Mouse (Mus musculus): Measurements from ENCODE around the gene Nrtn. TPM values are rescaled to one million over a fixed set of nuclear protein-coding genes. Genes with fewer than 3 reads are reported as not detected.

Nrtn gene
- polyA plus RNA-seq, 2 experiments, result 24.1 to 31.9 TPM

- Histone ChIP-seq H3K4me3 (replicated peaks; ENCODE audit: low read length) (no peak overlapping the region), H3K4me2 (replicated peaks; ENCODE audit: low read depth, low read length, severe bottlenecking) (no peak overlapping the region), H3K4me1 (ENCODE audit: control insufficient read depth, insufficient read depth, low read length) (no peaks in the 10 kb centered on the region), H3K9ac (ENCODE audit: low read depth, low read length, severe bottlenecking) (no peak overlapping the region), H3K27ac (replicated peaks; ENCODE audit: low read depth, low read length) (no peak overlapping the region), H3K27me3 (ENCODE audit: control insufficient read depth, insufficient read depth, low read length) (no peaks in the 10 kb centered on the region), H3K36me3 (ENCODE audit: control insufficient read depth, insufficient read depth, low read length) (no peaks in the 10 kb centered on the region), H3K9me3 (ENCODE audit: control insufficient read depth, low read length) (no peaks in the 10 kb centered on the region)
- WGBS, result 71% methylated on average over 6 of the region's 6 CpGs
- ATAC-seq (ENCODE audit: low FRiP score, low read depth), result no peak
- no peak for DNase-seq (ENCODE audit: low spot score)
- TF ChIP-seq POLR2A (IDR thresholded peaks at IDR 0.05; ENCODE audit: borderline replicate concordance, extremely low read depth, insufficient read depth, insufficient read length), result no peak
Measured at GRCm38 (mm10) chr17:56793614-56794319, 36.4 kb upstream of the Nrtn start.

- TF ChIP-seq POLR2A (IDR thresholded peaks at IDR 0.05; ENCODE audit: borderline replicate concordance, extremely low read depth, insufficient read depth, insufficient read length), result no peak
- no peak for DNase-seq (ENCODE audit: low spot score)
- 71% methylated on average over 3 of the region's 3 CpGs for WGBS
- no peak overlapping the region for H3K4me3 ChIP-seq (replicated peaks; ENCODE audit: low read length)
- no peak overlapping the region for H3K4me2 ChIP-seq (replicated peaks; ENCODE audit: low read depth, low read length, severe bottlenecking)
- no peak overlapping the region for H3K9ac ChIP-seq (ENCODE audit: low read depth, low read length, severe bottlenecking)
- no peaks in the 10 kb centered on the region for H3K4me1 ChIP-seq (ENCODE audit: control insufficient read depth, insufficient read depth, low read length)
- ATAC-seq (ENCODE audit: low FRiP score, low read depth), result no peak
- no peaks in the 10 kb centered on the region for H3K9me3 ChIP-seq (ENCODE audit: control insufficient read depth, low read length)
- no peak overlapping the region for H3K27ac ChIP-seq (replicated peaks; ENCODE audit: low read depth, low read length)
- no peaks in the 10 kb centered on the region for H3K27me3 ChIP-seq (ENCODE audit: control insufficient read depth, insufficient read depth, low read length)
- H3K36me3 ChIP-seq (ENCODE audit: control insufficient read depth, insufficient read depth, low read length), result no peaks in the 10 kb centered on the region
Measured at GRCm38 (mm10) chr17:56792588-56792987, 35.3 kb upstream of the Nrtn start.

GRCm38 (mm10) chr17:56789286-56789685 is 32.0 kb upstream of the Nrtn start:
- H3K4me2 ChIP-seq (replicated peaks; ENCODE audit: low read depth, low read length, severe bottlenecking), result no peak overlapping the region
- no peaks in the 10 kb centered on the region for H3K36me3 ChIP-seq (ENCODE audit: control insufficient read depth, insufficient read depth, low read length)
- DNase-seq (ENCODE audit: low spot score) (no peak), ATAC-seq (ENCODE audit: low FRiP score, low read depth) (no peak)
- no peak overlapping the region for H3K4me3 ChIP-seq (replicated peaks; ENCODE audit: low read length)
- WGBS, result 80% methylated on average over 6 of the region's 6 CpGs
- TF ChIP-seq POLR2A (IDR thresholded peaks at IDR 0.05; ENCODE audit: borderline replicate concordance, extremely low read depth, insufficient read depth, insufficient read length), result no peak
- no peaks in the 10 kb centered on the region for H3K27me3 ChIP-seq (ENCODE audit: control insufficient read depth, insufficient read depth, low read length)
- H3K4me1 ChIP-seq (ENCODE audit: control insufficient read depth, insufficient read depth, low read length), result no peaks in the 10 kb centered on the region
- H3K27ac ChIP-seq (replicated peaks; ENCODE audit: low read depth, low read length), result no peak overlapping the region
- no peaks in the 10 kb centered on the region for H3K9me3 ChIP-seq (ENCODE audit: control insufficient read depth, low read length)
- H3K9ac ChIP-seq (ENCODE audit: low read depth, low read length, severe bottlenecking), result no peak overlapping the region

GRCm38 (mm10) chr17:56788886-56789285 is 31.6 kb upstream of the Nrtn start:
- no peaks in the 10 kb centered on the region for H3K9me3 ChIP-seq (ENCODE audit: control insufficient read depth, low read length)
- no peaks in the 10 kb centered on the region for H3K27me3 ChIP-seq (ENCODE audit: control insufficient read depth, insufficient read depth, low read length)
- 59% methylated on average over 3 of the region's 3 CpGs for WGBS
- H3K4me1 ChIP-seq (ENCODE audit: control insufficient read depth, insufficient read depth, low read length), result no peaks in the 10 kb centered on the region
- no peak for DNase-seq (ENCODE audit: low spot score)
- H3K4me3 ChIP-seq (replicated peaks; ENCODE audit: low read length), result no peak overlapping the region
- no peaks in the 10 kb centered on the region for H3K36me3 ChIP-seq (ENCODE audit: control insufficient read depth, insufficient read depth, low read length)
- H3K27ac ChIP-seq (replicated peaks; ENCODE audit: low read depth, low read length), result no peak overlapping the region
- ATAC-seq (ENCODE audit: low FRiP score, low read depth), result no peak
- no peak overlapping the region for H3K4me2 ChIP-seq (replicated peaks; ENCODE audit: low read depth, low read length, severe bottlenecking)
- no peak for TF ChIP-seq POLR2A (IDR thresholded peaks at IDR 0.05; ENCODE audit: borderline replicate concordance, extremely low read depth, insufficient read depth, insufficient read length)
- H3K9ac ChIP-seq (ENCODE audit: low read depth, low read length, severe bottlenecking), result no peak overlapping the region

DNA sequence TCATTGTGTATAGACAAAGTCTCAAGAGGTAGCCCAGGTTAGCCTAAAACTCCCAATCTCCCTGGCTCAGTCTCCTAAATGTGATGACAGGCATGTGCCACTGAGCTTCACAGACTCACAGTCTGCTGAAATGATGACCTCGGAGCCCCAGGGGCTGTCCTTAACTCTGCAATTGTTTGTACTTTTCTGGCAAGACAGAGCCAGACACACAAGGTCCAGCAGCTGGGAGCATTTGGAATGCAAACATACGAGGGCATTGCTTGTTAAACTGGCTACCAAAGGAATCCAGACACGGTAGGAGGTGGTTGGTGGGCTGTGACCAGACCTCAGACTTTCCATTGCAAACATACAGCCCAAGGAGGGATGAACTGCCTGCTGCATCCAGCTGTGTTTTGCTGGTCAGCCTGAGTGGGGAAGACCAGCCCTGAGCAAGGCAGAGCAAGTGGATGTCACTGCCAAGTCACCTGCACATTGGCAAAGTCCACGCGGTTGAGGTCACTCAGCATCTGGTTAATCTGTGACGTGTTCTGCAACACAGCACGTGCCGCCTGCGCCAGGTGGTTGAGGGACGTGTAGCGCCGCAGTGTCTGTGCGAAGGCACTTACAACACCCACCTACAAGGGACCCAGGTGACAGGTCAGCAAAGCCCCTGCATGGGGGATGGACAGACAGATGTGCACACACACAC is 23.1 kb upstream of the Nrtn start:
- H3K9ac ChIP-seq (ENCODE audit: low read depth, low read length, severe bottlenecking), result no peak overlapping the region
- H3K27me3 ChIP-seq (ENCODE audit: control insufficient read depth, insufficient read depth, low read length), result no peaks in the 10 kb centered on the region
- no peaks in the 10 kb centered on the region for H3K4me1 ChIP-seq (ENCODE audit: control insufficient read depth, insufficient read depth, low read length)
- no peak overlapping the region for H3K4me3 ChIP-seq (replicated peaks; ENCODE audit: low read length)
- DNase-seq (ENCODE audit: low spot score), result no peak
- H3K27ac ChIP-seq (replicated peaks; ENCODE audit: low read depth, low read length), result no peak overlapping the region
- H3K9me3 ChIP-seq (ENCODE audit: control insufficient read depth, low read length), result 0 out of 2 replicates have a peak, but pooled peaks cover 6% of the 10 kb centered on the region
- no peak for TF ChIP-seq POLR2A (IDR thresholded peaks at IDR 0.05; ENCODE audit: borderline replicate concordance, extremely low read depth, insufficient read depth, insufficient read length)
- 83% methylated on average over 13 of the region's 13 CpGs for WGBS
- ATAC-seq (ENCODE audit: low FRiP score, low read depth), result no peak
- peaks cover 6% of the 10 kb centered on the region; the same call in 1 of the 2 replicates for H3K36me3 ChIP-seq (ENCODE audit: control insufficient read depth, insufficient read depth, low read length)
- no peak overlapping the region for H3K4me2 ChIP-seq (replicated peaks; ENCODE audit: low read depth, low read length, severe bottlenecking)

All from limb, embryonic 14.5 days (tissue).